Mouse (Mus musculus): ENCODE results near the gene Inpp5f. TPM values are rescaled to one million over a fixed set of nuclear protein-coding genes. Genes with fewer than 3 reads are reported as not detected.
"Not testable (repeated sequence)": the region's sequence is repeated elsewhere in the genome, so short reads cannot be mapped to it uniquely, and the experiment has no call there.

Inpp5f gene
- total and polyA plus RNA-seq, 3 experiments = 9.5 to 14.3 TPM; not detected in 1

GRCm38 (mm10) chr7:128609936-128610335 is 1.2 kb upstream of the Inpp5f start:
- TF ChIP-seq ETS1 (IDR thresholded peaks at IDR 0.05; ENCODE audit: low read depth, low read length) (peak; percentile 17; the same call in 1 of the 2 replicates), ZNF384 (IDR thresholded peaks at IDR 0.05; ENCODE audit: low read depth, low read length) (peak; percentile 89; the same call in 1 of the 2 replicates), POLR2AphosphoS2 (IDR thresholded peaks at IDR 0.05; ENCODE audit: low read length) (0 out of 2 replicates have a peak, but pooled peaks have one; percentile 49), NELFE (IDR thresholded peaks at IDR 0.05; ENCODE audit: low read depth, low read length) (peak; percentile 52; the same call in 1 of the 2 replicates), MXI1 (IDR thresholded peaks at IDR 0.05; ENCODE audit: low read depth, low read length) (peak; percentile 60), SIN3A (IDR thresholded peaks at IDR 0.05; ENCODE audit: low read length) (peak; percentile 62), POLR2A (IDR thresholded peaks at IDR 0.05; ENCODE audit: control insufficient read depth in 1 of 2, insufficient read depth in 1 of 2, low read depth in 1 of 2, low read length in 2 of 2, poor library complexity in 1 of 2) (peak in 1 of 2 experiments; percentile 50; a peak in 1 of 4 replicates), CHD1 (IDR thresholded peaks at IDR 0.05; ENCODE audit: low read depth, low read length) (peak; percentile 63; the same call in 1 of the 2 replicates), TCF12 (IDR thresholded peaks at IDR 0.05; ENCODE audit: low read depth, low read length) (0 out of 2 replicates have a peak, but pooled peaks have one; percentile 19)
- H3K27me3 ChIP-seq (ENCODE audit: control insufficient read depth in 1 of 2, insufficient read depth in 2 of 2, low read length in 2 of 2); H3K36me3 ChIP-seq (ENCODE audit: control insufficient read depth in 1 of 2, insufficient read depth in 2 of 2, low read length in 2 of 2); H3K9me3 ChIP-seq (replicated peaks; ENCODE audit: insufficient read depth, low read length): not testable (repeated sequence)
- peak; percentile 86 for DNase-seq (ENCODE audit: low read depth, low spot score)
- Histone ChIP-seq H3K9ac (ENCODE audit: control insufficient read depth, low read depth, low read length, poor library complexity, severe bottlenecking) (peak overlapping the region; percentile 89), H3K4me1 (ENCODE audit: control insufficient read depth in 1 of 2, insufficient read depth in 2 of 2, low read length in 2 of 2) (peaks cover 7 to 10% of the 10 kb centered on the region in 2 experiments), H3K27ac (ENCODE audit: control insufficient read depth, low read depth, low read length) (peak overlapping the region; percentile 98), H3K4me3 (ENCODE audit: control insufficient read depth in 1 of 2, insufficient read depth in 1 of 2, low read depth in 2 of 2, low read length in 2 of 2) (peak overlapping the region; percentile 64 to 96), H3K79me2 (ENCODE audit: control insufficient read depth, insufficient read depth, low read length, poor library complexity) (peaks cover 18% of the 10 kb centered on the region)

- H3K4me3 ChIP-seq (ENCODE audit: control insufficient read depth in 1 of 2, insufficient read depth in 1 of 2, low read depth in 2 of 2, low read length in 2 of 2) = peak overlapping the region; percentile 64 to 96
- peaks cover 0 to 10% of the 10 kb centered on the region in 2 experiments; a peak in 2 of 4 replicates for H3K36me3 ChIP-seq (ENCODE audit: control insufficient read depth in 1 of 2, insufficient read depth in 2 of 2, low read length in 2 of 2)
- H3K79me2 ChIP-seq (ENCODE audit: control insufficient read depth, insufficient read depth, low read length, poor library complexity) = peaks cover 18% of the 10 kb centered on the region
- peaks cover 7 to 10% of the 10 kb centered on the region in 2 experiments for H3K4me1 ChIP-seq (ENCODE audit: control insufficient read depth in 1 of 2, insufficient read depth in 2 of 2, low read length in 2 of 2)
- DNase-seq (ENCODE audit: low read depth, low spot score) = peak; percentile 75
- H3K27ac ChIP-seq (ENCODE audit: control insufficient read depth, low read depth, low read length) = peak overlapping the region; percentile 98
- no peaks in the 10 kb centered on the region for H3K27me3 ChIP-seq (ENCODE audit: control insufficient read depth in 1 of 2, insufficient read depth in 2 of 2, low read length in 2 of 2)
- no peaks in the 10 kb centered on the region for H3K9me3 ChIP-seq (replicated peaks; ENCODE audit: insufficient read depth, low read length)
- H3K9ac ChIP-seq (ENCODE audit: control insufficient read depth, low read depth, low read length, poor library complexity, severe bottlenecking) = peak overlapping the region; percentile 89
- TF ChIP-seq POLR2AphosphoS5 (IDR thresholded peaks at IDR 0.05; ENCODE audit: borderline replicate concordance, low read depth, low read length) (0 out of 2 replicates have a peak, but pooled peaks have one; percentile 59), TBP (IDR thresholded peaks at IDR 0.05; ENCODE audit: low read depth, low read length) (no peak), MEF2A (IDR thresholded peaks at IDR 0.05; ENCODE audit: extremely low read depth, insufficient replicate concordance, low read depth, low read length, poor library complexity, severe bottlenecking) (no peak), USF1 (IDR thresholded peaks at IDR 0.05; ENCODE audit: low read depth, low read length) (no peak), RAD21 (IDR thresholded peaks at IDR 0.05; ENCODE audit: low read depth, low read length) (no peak), NELFE (IDR thresholded peaks at IDR 0.05; ENCODE audit: low read depth, low read length) (no peak), ZNF384 (IDR thresholded peaks at IDR 0.05; ENCODE audit: low read depth, low read length) (no peak), CHD1 (IDR thresholded peaks at IDR 0.05; ENCODE audit: low read depth, low read length) (0 out of 2 replicates have a peak, but pooled peaks have one; percentile 47), ETS1 (IDR thresholded peaks at IDR 0.05; ENCODE audit: low read depth, low read length) (no peak), POLR2AphosphoS2 (IDR thresholded peaks at IDR 0.05; ENCODE audit: low read length) (no peak), POLR2A (IDR thresholded peaks at IDR 0.05; ENCODE audit: control insufficient read depth in 1 of 2, insufficient read depth in 1 of 2, low read depth in 1 of 2, low read length in 2 of 2, poor library complexity in 1 of 2) (no peak), BHLHE40 (IDR thresholded peaks at IDR 0.05; ENCODE audit: borderline replicate concordance, low read depth, low read length) (0 out of 2 replicates have a peak, but pooled peaks have one; percentile 2)
Observed at GRCm38 (mm10) chr7:128610490-128610889, 638 bp upstream of the Inpp5f start.
